Mouse (Mus musculus) cortical plate, adult 2 months (tissue): ENCODE data around the gene Aftph.

Source experiments
- CTCF ChIP-seq: fragments of 200-500 bp; IDR thresholded peaks from 2 replicates; pipeline ENCODE4 v1.5.1; 2011; ENCODE audit warnings: mild to moderate bottlenecking, control low read depth, low read length; ENCODE audit not compliant: insufficient read depth; ENCODE audit errors: extremely low read depth
- POLR2A ChIP-seq: fragments of 200-500 bp; IDR thresholded peaks from 2 replicates; pipeline ENCODE4 v1.6.1; 2011; ENCODE audit warnings: mild to moderate bottlenecking, low read length, control low read depth; ENCODE audit not compliant: insufficient read depth; ENCODE audit errors: extremely low read depth

DNA sequence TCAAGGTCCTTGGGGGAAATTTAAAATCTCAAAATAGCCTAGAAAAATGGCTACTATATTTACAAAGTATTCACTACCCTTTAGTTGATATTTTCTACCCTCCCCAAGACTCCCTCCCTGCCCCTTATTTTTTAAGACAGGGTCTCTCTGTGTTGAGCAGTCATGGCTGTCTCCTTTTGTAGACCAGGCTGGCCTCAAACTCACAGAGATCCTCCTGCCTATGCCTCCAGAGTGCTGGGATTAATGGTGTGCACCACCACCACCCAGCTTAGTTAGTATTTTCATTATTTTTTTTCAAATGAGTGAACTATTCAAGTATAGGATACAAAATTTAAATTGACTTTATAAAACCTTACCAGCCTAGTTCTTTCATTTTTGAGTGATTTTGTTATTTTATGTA, 104.3 kb downstream of the Aftph start:
- no peak for TF ChIP-seq POLR2A
- TF ChIP-seq CTCF = no peak
